Mouse (Mus musculus): Measurements from ENCODE around the gene Kcnj10. TPM values are rescaled to one million over a fixed set of nuclear protein-coding genes. Genes with fewer than 3 reads are reported as not detected.

Kcnj10 gene
- polyA plus RNA-seq, 1 experiment from 2014 or later, result 1.6 TPM

- DNase-seq (ENCODE audit: low spot score) (no peak), ATAC-seq (no peak)
- no peak overlapping the region for H3K4me2 ChIP-seq (ENCODE audit: low read length)
- no peak overlapping the region for H3K4me3 ChIP-seq (ENCODE audit: low read depth, low read length)
- H3K9me3 ChIP-seq (replicated peaks; ENCODE audit: control insufficient read depth, low read length), result no peaks in the 10 kb centered on the region
- H3K9ac ChIP-seq (ENCODE audit: low read length), result peak overlapping the region; percentile 41; the same call in 1 of the 2 replicates
- H3K4me1 ChIP-seq (ENCODE audit: control insufficient read depth, insufficient read depth, low read length), result peaks cover 40% of the 10 kb centered on the region
- H3K36me3 ChIP-seq (ENCODE audit: control insufficient read depth, insufficient read depth, low read length), result peaks cover 49% of the 10 kb centered on the region
- H3K27ac ChIP-seq (ENCODE audit: low read depth, low read length), result peak overlapping the region; percentile 74
- 61% methylated on average over 18 of the region's 18 CpGs for WGBS
- no peaks in the 10 kb centered on the region for H3K27me3 ChIP-seq (replicated peaks; ENCODE audit: control insufficient read depth, insufficient read depth, low read length)
Measured at GRCm38 (mm10) chr1:172317431-172317830, 23.6 kb upstream of the Kcnj10 start.

GRCm38 (mm10) chr1:172317946-172318345 is 23.1 kb upstream of the Kcnj10 start:
- no peak for DNase-seq (ENCODE audit: low spot score)
- H3K4me1 ChIP-seq (ENCODE audit: control insufficient read depth, insufficient read depth, low read length), result peaks cover 44% of the 10 kb centered on the region
- no peaks in the 10 kb centered on the region for H3K9me3 ChIP-seq (replicated peaks; ENCODE audit: control insufficient read depth, low read length)
- H3K9ac ChIP-seq (ENCODE audit: low read length), result peak overlapping the region; percentile 41; the same call in 1 of the 2 replicates
- 61% methylated on average over 15 of the region's 15 CpGs for WGBS
- no peak overlapping the region for H3K4me2 ChIP-seq (ENCODE audit: low read length)
- no peak overlapping the region for H3K4me3 ChIP-seq (ENCODE audit: low read depth, low read length)
- H3K27me3 ChIP-seq (replicated peaks; ENCODE audit: control insufficient read depth, insufficient read depth, low read length), result no peaks in the 10 kb centered on the region
- H3K27ac ChIP-seq (ENCODE audit: low read depth, low read length), result peak overlapping the region; percentile 74
- peaks cover 49% of the 10 kb centered on the region for H3K36me3 ChIP-seq (ENCODE audit: control insufficient read depth, insufficient read depth, low read length)
- no peak for ATAC-seq

- no peak for ATAC-seq
- WGBS, result 80% methylated on average over 19 of the region's 19 CpGs
- H3K4me2 ChIP-seq (ENCODE audit: low read length), result no peak overlapping the region
Measured at GRCm38 (mm10) chr1:172318424-172319035, 22.5 kb upstream of the Kcnj10 start.

GRCm38 (mm10) chr1:172319346-172319745 is 21.7 kb upstream of the Kcnj10 start:
- 66% methylated on average over 7 of the region's 7 CpGs for WGBS
- Histone ChIP-seq H3K36me3 (ENCODE audit: control insufficient read depth, insufficient read depth, low read length) (peaks cover 49% of the 10 kb centered on the region), H3K9me3 (replicated peaks; ENCODE audit: control insufficient read depth, low read length) (no peaks in the 10 kb centered on the region), H3K9ac (ENCODE audit: low read length) (no peak overlapping the region), H3K27ac (ENCODE audit: low read depth, low read length) (peak overlapping the region; percentile 74), H3K4me3 (ENCODE audit: low read depth, low read length) (no peak overlapping the region), H3K4me2 (ENCODE audit: low read length) (no peak overlapping the region), H3K27me3 (replicated peaks; ENCODE audit: control insufficient read depth, insufficient read depth, low read length) (no peaks in the 10 kb centered on the region), H3K4me1 (ENCODE audit: control insufficient read depth, insufficient read depth, low read length) (peaks cover 31% of the 10 kb centered on the region)
- DNase-seq (ENCODE audit: low spot score) (no peak), ATAC-seq (no peak)

More at GRCm38 (mm10) chr1:172318424-172319035, 22.5 kb upstream of the Kcnj10 start:
- peaks cover 39% of the 10 kb centered on the region for H3K4me1 ChIP-seq (ENCODE audit: control insufficient read depth, insufficient read depth, low read length)
- DNase-seq (ENCODE audit: low spot score), result no peak
- H3K9me3 ChIP-seq (replicated peaks; ENCODE audit: control insufficient read depth, low read length), result no peaks in the 10 kb centered on the region
- H3K27ac ChIP-seq (ENCODE audit: low read depth, low read length), result peak overlapping the region; percentile 74; the same call in 1 of the 2 replicates
- no peak overlapping the region for H3K4me3 ChIP-seq (ENCODE audit: low read depth, low read length)
- H3K9ac ChIP-seq (ENCODE audit: low read length), result peak overlapping the region; percentile 41; the same call in 1 of the 2 replicates
- H3K36me3 ChIP-seq (ENCODE audit: control insufficient read depth, insufficient read depth, low read length), result peaks cover 49% of the 10 kb centered on the region
- H3K27me3 ChIP-seq (replicated peaks; ENCODE audit: control insufficient read depth, insufficient read depth, low read length), result no peaks in the 10 kb centered on the region

- no peak overlapping the region for H3K4me3 ChIP-seq (ENCODE audit: low read depth, low read length)
- peak; percentile 78 for DNase-seq (ENCODE audit: low spot score)
Measured at GRCm38 (mm10) chr1:172319921-172320411, 21.0 kb upstream of the Kcnj10 start.

GRCm38 (mm10) chr1:172322725-172323124 is 18.3 kb upstream of the Kcnj10 start:
- 44% methylated on average over 13 of the region's 13 CpGs for WGBS
- Histone ChIP-seq H3K27me3 (replicated peaks; ENCODE audit: control insufficient read depth, insufficient read depth, low read length) (no peaks in the 10 kb centered on the region), H3K9me3 (replicated peaks; ENCODE audit: control insufficient read depth, low read length) (no peaks in the 10 kb centered on the region), H3K4me1 (ENCODE audit: control insufficient read depth, insufficient read depth, low read length) (peaks cover 15% of the 10 kb centered on the region), H3K27ac (ENCODE audit: low read depth, low read length) (peak overlapping the region; percentile 27; the same call in 1 of the 2 replicates), H3K36me3 (ENCODE audit: control insufficient read depth, insufficient read depth, low read length) (peaks cover 31% of the 10 kb centered on the region), H3K4me2 (ENCODE audit: low read length) (no peak overlapping the region), H3K9ac (ENCODE audit: low read length) (peak overlapping the region; percentile 7; the same call in 1 of the 2 replicates), H3K4me3 (ENCODE audit: low read depth, low read length) (no peak overlapping the region)
- ATAC-seq (no peak), DNase-seq (ENCODE audit: low spot score) (no peak)

More at GRCm38 (mm10) chr1:172319921-172320411, 21.0 kb upstream of the Kcnj10 start:
- H3K9ac ChIP-seq (ENCODE audit: low read length), result no peak overlapping the region
- H3K4me2 ChIP-seq (ENCODE audit: low read length), result no peak overlapping the region
- no peaks in the 10 kb centered on the region for H3K27me3 ChIP-seq (replicated peaks; ENCODE audit: control insufficient read depth, insufficient read depth, low read length)
- peak; percentile 64 for ATAC-seq
- WGBS, result 15% methylated on average over 5 of the region's 5 CpGs
- H3K36me3 ChIP-seq (ENCODE audit: control insufficient read depth, insufficient read depth, low read length), result peaks cover 49% of the 10 kb centered on the region
- H3K4me1 ChIP-seq (ENCODE audit: control insufficient read depth, insufficient read depth, low read length), result peaks cover 26% of the 10 kb centered on the region
- H3K9me3 ChIP-seq (replicated peaks; ENCODE audit: control insufficient read depth, low read length), result no peaks in the 10 kb centered on the region
- H3K27ac ChIP-seq (ENCODE audit: low read depth, low read length), result peak overlapping the region; percentile 74; the same call in 1 of the 2 replicates

GRCm38 (mm10) chr1:172323298-172323697 is 17.7 kb upstream of the Kcnj10 start:
- H3K27ac ChIP-seq (ENCODE audit: low read depth, low read length), result no peak overlapping the region; the same call in 1 of the 2 replicates
- WGBS, result 14% methylated on average over 5 of the region's 5 CpGs
- peak overlapping the region; percentile 7; the same call in 1 of the 2 replicates for H3K9ac ChIP-seq (ENCODE audit: low read length)
- no peak overlapping the region for H3K4me2 ChIP-seq (ENCODE audit: low read length)
- DNase-seq (ENCODE audit: low spot score) (no peak), ATAC-seq (no peak)
- H3K27me3 ChIP-seq (replicated peaks; ENCODE audit: control insufficient read depth, insufficient read depth, low read length), result no peaks in the 10 kb centered on the region
- no peak overlapping the region for H3K4me3 ChIP-seq (ENCODE audit: low read depth, low read length)
- peaks cover 10% of the 10 kb centered on the region for H3K4me1 ChIP-seq (ENCODE audit: control insufficient read depth, insufficient read depth, low read length)
- H3K36me3 ChIP-seq (ENCODE audit: control insufficient read depth, insufficient read depth, low read length), result peaks cover 26% of the 10 kb centered on the region
- no peaks in the 10 kb centered on the region for H3K9me3 ChIP-seq (replicated peaks; ENCODE audit: control insufficient read depth, low read length)

GRCm38 (mm10) chr1:172323801-172324359 is 17.1 kb upstream of the Kcnj10 start:
- H3K4me2 ChIP-seq (ENCODE audit: low read length), result no peak overlapping the region
- no peak overlapping the region for H3K27ac ChIP-seq (ENCODE audit: low read depth, low read length)
- peak overlapping the region; percentile 9; the same call in 1 of the 2 replicates for H3K9ac ChIP-seq (ENCODE audit: low read length)
- 58% methylated on average over 6 of the region's 6 CpGs for WGBS
- peaks cover 20% of the 10 kb centered on the region for H3K36me3 ChIP-seq (ENCODE audit: control insufficient read depth, insufficient read depth, low read length)
- no peaks in the 10 kb centered on the region for H3K9me3 ChIP-seq (replicated peaks; ENCODE audit: control insufficient read depth, low read length)
- ATAC-seq (no peak), DNase-seq (ENCODE audit: low spot score) (no peak)
- no peak overlapping the region for H3K4me3 ChIP-seq (ENCODE audit: low read depth, low read length)
- peaks cover 9% of the 10 kb centered on the region for H3K4me1 ChIP-seq (ENCODE audit: control insufficient read depth, insufficient read depth, low read length)
- no peaks in the 10 kb centered on the region for H3K27me3 ChIP-seq (replicated peaks; ENCODE audit: control insufficient read depth, insufficient read depth, low read length)

- peaks cover 13% of the 10 kb centered on the region; the same call in 1 of the 2 replicates for H3K36me3 ChIP-seq (ENCODE audit: control insufficient read depth, insufficient read depth, low read length)
- no peak overlapping the region for H3K4me2 ChIP-seq (ENCODE audit: low read length)
- no peaks in the 10 kb centered on the region for H3K9me3 ChIP-seq (replicated peaks; ENCODE audit: control insufficient read depth, low read length)
- H3K27ac ChIP-seq (ENCODE audit: low read depth, low read length), result no peak overlapping the region
- H3K4me1 ChIP-seq (ENCODE audit: control insufficient read depth, insufficient read depth, low read length), result peaks cover 17% of the 10 kb centered on the region
- H3K4me3 ChIP-seq (ENCODE audit: low read depth, low read length), result no peak overlapping the region
- ATAC-seq (peak; percentile 53), DNase-seq (ENCODE audit: low spot score) (peak; percentile 89)
- WGBS, result 12% methylated on average over 7 of the region's 7 CpGs
- no peak overlapping the region for H3K9ac ChIP-seq (ENCODE audit: low read length)
- no peaks in the 10 kb centered on the region for H3K27me3 ChIP-seq (replicated peaks; ENCODE audit: control insufficient read depth, insufficient read depth, low read length)
Measured at GRCm38 (mm10) chr1:172324725-172325124, 16.3 kb upstream of the Kcnj10 start.
